In genomic region chr7:71230901-71231477, GRCm38 (mm10) we compare ENCODE assay signal across 12 mouse cellular contexts.
DNase-seq lines count a peak whose midpoint lies in the region; TF ChIP-seq lines count a peak whose summit lies in the region.
"Had no signal": no experiment of that assay in that cellular context is flagged by ENCODE, and none has a peak within 500 bp of the region (broad histone marks: within the 10 kb centered on the region; RNA-seq: fewer than 3 reads in every experiment).

No protein-coding gene starts in this region.

- peak overlapping the region; percentile 12; the same call in 1 of the 2 replicates for H3K27ac ChIP-seq in gastrocnemius, adult 2 months
- H3K27ac ChIP-seq: limb, embryonic 12.5 days had no signal

- intact Hi-C loops in gastrocnemius, adult 2 months (cut with DNase I), result no loop called here
- intact Hi-C loops in gastrocnemius, postnatal 36 days (cut with DNase I), result no loop called here
- intact Hi-C loops in heart, postnatal 10 days (cut with DNase I), result loop anchor here (2.0 to 5.0 kb wide), 5 partner anchors 138 to 884 kb away; no protein-coding TSS in a partner anchor

- no peak for DNase-seq in gastrocnemius, adult 2 months
- DNase-seq in gastrocnemius, postnatal 36 days, result no peak
- DNase-seq in lung, postnatal 10 days, result peak; percentile 15
- DNase-seq in lung, adult 18-20 months, result no peak
- peak; percentile 70 to 71 for DNase-seq in heart, postnatal 10 days
- peak; percentile 63 for DNase-seq in testis, postnatal 10 days (ENCODE audit: low spot score)
- no peak for DNase-seq in frontal cortex, postnatal 10 days (ENCODE audit: low spot score in 2 of 2)
- DNase-seq in right cerebral cortex, postnatal 4 days, result no peak
- DNase-seq: cerebellum, adult 8-10 months; gastrocnemius, postnatal 10 days had no signal

- TF ChIP-seq CTCF in gastrocnemius, adult 2 months (IDR thresholded peaks at IDR 0.05), result no peak

- no peak overlapping the region for H3K4me3 ChIP-seq in gastrocnemius, adult 2 months
- H3K4me3 ChIP-seq: limb, embryonic 12.5 days; megakaryocyte, embryonic 14.5 days had no signal

Comparison
In these comparisons a context has a peak if more than half of its experiments do, and no peak if none do; other contexts are left out.
1. DNase-seq: peak in lung, postnatal 10 days (single experiment), heart, postnatal 10 days (2 of 2) and testis, postnatal 10 days (single experiment); none in gastrocnemius, adult 2 months (single experiment), gastrocnemius, postnatal 36 days (0 of 2), lung, adult 18-20 months (0 of 2), frontal cortex, postnatal 10 days (0 of 2) and right cerebral cortex, postnatal 4 days (single experiment).